ENCODE assay signal across 8 mouse cellular contexts in genomic region chr2:70661715-70662495, GRCm38 (mm10). TPM values are rescaled to one million over a fixed set of nuclear protein-coding genes. Genes with fewer than 3 reads are reported as not detected.
DNase-seq lines count a peak whose midpoint lies in the region; ATAC-seq and TF ChIP-seq lines count a peak whose summit lies in the region.

TSS of gene Gm26558 (minus strand) at chr2:70662108.

- TF ChIP-seq POLR2A in testis, adult 2 months (IDR thresholded peaks at IDR 0.05; ENCODE audit: control insufficient read depth, low read depth, low read length), result no peak

- peak within 1 kb of the TSS; percentile 72 for H3K4me2 ChIP-seq in intestine, embryonic 15.5 days (replicated peaks)

- peak within 1 kb of the TSS; percentile 89 for H3K27ac ChIP-seq in testis, adult 2 months (ENCODE audit: control insufficient read depth, insufficient read depth, low read depth, low read length)
- peak within 1 kb of the TSS; percentile 93 for H3K27ac ChIP-seq in intestine, embryonic 15.5 days

- no peaks in the 10 kb centered on the region for H3K9me3 ChIP-seq in erythroblast, embryonic 14.5 days (ENCODE audit: control insufficient read depth, low read length)
- no peaks in the 10 kb centered on the region for H3K9me3 ChIP-seq in intestine, embryonic 15.5 days

- no peak for TF ChIP-seq CTCF in testis, adult 2 months (IDR thresholded peaks at IDR 0.05; ENCODE audit: control insufficient read depth, insufficient read depth, insufficient replicate concordance, low read depth, low read length)

- ATAC-seq in intestine, embryonic 15.5 days, result peak; percentile 80
- peak; percentile 29 for ATAC-seq in megakaryocyte, adult 5-6 weeks (ENCODE audit: poor library complexity, severe bottlenecking)

- H3K36me3 ChIP-seq in testis, adult 2 months (ENCODE audit: control insufficient read depth, insufficient read depth, low read length), result no peaks in the 10 kb centered on the region
- H3K36me3 ChIP-seq in erythroblast, embryonic 14.5 days (ENCODE audit: control insufficient read depth), result peaks cover 4% of the 10 kb centered on the region
- H3K36me3 ChIP-seq in intestine, embryonic 15.5 days, result no peaks in the 10 kb centered on the region

- peaks cover 7% of the 10 kb centered on the region for H3K4me1 ChIP-seq in testis, adult 2 months (ENCODE audit: control insufficient read depth, insufficient read depth, low read length)
- peaks cover 42% of the 10 kb centered on the region for H3K4me1 ChIP-seq in erythroblast, embryonic 14.5 days (ENCODE audit: control insufficient read depth)
- H3K4me1 ChIP-seq in intestine, embryonic 15.5 days (replicated peaks), result 0 out of 2 replicates have a peak, but pooled peaks cover 7% of the 10 kb centered on the region

- DNase-seq in adrenal gland, adult 8-10 months, result peak; percentile 40
- DNase-seq in adrenal gland, postnatal 4 days (ENCODE audit: low spot score in 2 of 2), result no peak
- no peak for DNase-seq in testis, postnatal 10 days (ENCODE audit: low spot score)
- no peak for DNase-seq in yolk sac, embryonic 10.5 days (ENCODE audit: low spot score)

- H3K9ac ChIP-seq in intestine, embryonic 15.5 days, result peak within 1 kb of the TSS; percentile 96

- no peaks in the 10 kb centered on the region for H3K27me3 ChIP-seq in testis, adult 2 months (ENCODE audit: control insufficient read depth, insufficient read depth, low read length)
- peaks cover 20% of the 10 kb centered on the region for H3K27me3 ChIP-seq in erythroblast, embryonic 14.5 days (ENCODE audit: control insufficient read depth)
- no peaks in the 10 kb centered on the region for H3K27me3 ChIP-seq in intestine, embryonic 15.5 days (replicated peaks)

- under 1% methylated on average over 54 of the region's 54 CpGs for WGBS in intestine, embryonic 15.5 days

- H3K4me3 ChIP-seq in testis, adult 2 months (ENCODE audit: control insufficient read depth, low read depth, low read length), result peak within 1 kb of the TSS; percentile 98
- H3K4me3 ChIP-seq in erythroblast, embryonic 14.5 days (replicated peaks), result peak within 1 kb of the TSS; percentile 95
- peak within 1 kb of the TSS; percentile 92 for H3K4me3 ChIP-seq in intestine, embryonic 15.5 days (replicated peaks)

RNA-seq across cellular contexts. Expression of gene Gm26558, which starts in this region (rescaled TPM):
- under 1 TPM in 2 of 4 experiments, not detected in 2; 0.35 to 0.66 TPM for total RNA-seq in adrenal gland, adult 8-10 months (2022)
- under 1 TPM in 1 of 2 experiments, not detected in 1; 0.48 TPM for total RNA-seq in adrenal gland, postnatal 4 days (2021)
- 0.12 and 0.22 TPM in 2 replicates for polyA plus RNA-seq in testis, adult 2 months (2012; rRNA removed)
- 0.14 TPM in 1 of 2 replicates, not detected in the other for polyA plus RNA-seq in erythroblast, embryonic 14.5 days (2012)
- polyA plus RNA-seq in intestine, embryonic 15.5 days (2015; fragmentation: Nextera tagmentation; extraction: Ambion mirVana), result 3.7 and 4.1 TPM in 2 replicates
- not detected in 2 replicates for total RNA-seq in megakaryocyte, adult 5-6 weeks (2015)
- not detected in 2 replicates for total RNA-seq in megakaryocyte, adult 5-6 weeks (2017)

Comparison
In these comparisons a context has a peak if more than half of its experiments do, and no peak if none do; other contexts are left out.
1. Peak in DNase-seq in adrenal gland, adult 8-10 months; RNA of the gene not detected or under 1 TPM.
2. Peak in ATAC-seq in megakaryocyte, adult 5-6 weeks; RNA of the gene not detected or under 1 TPM.